Mouse (Mus musculus) intestine, embryonic 16.5 days (tissue): ENCODE data around the gene Nr1h4. TPM values are rescaled to one million over a fixed set of nuclear protein-coding genes. Genes with fewer than 3 reads are reported as not detected.
A peak's percentile ranks its signal among the peaks of the same experiment; 100 is the strongest.
"Not testable (repeated sequence)": the region's sequence is repeated elsewhere in the genome, so short reads cannot be mapped to it uniquely, and the experiment has no call there.

Source experiments
- ATAC-seq: fragments of 200-750 bp; cut with Nextera tagmentation; 2 replicates; pipeline ENCODE4 v1.8.0; 2017; ENCODE audit warnings: moderate TSS enrichment, moderate library complexity
- H3K27ac ChIP-seq: fragments of 300-500 bp; sonication (generic); 2 replicates; pipeline ENCODE4 v1.5.1; 2014; ENCODE audit warnings: mild to moderate bottlenecking, low read length
- H3K27me3 ChIP-seq: fragments of 300-500 bp; sonication (generic); replicated peaks from 2 replicates; pipeline ENCODE4 v1.6.1; 2014; ENCODE audit warnings: low read length, control low read depth, mixed read lengths; ENCODE audit not compliant: control insufficient read depth, insufficient read depth
- H3K36me3 ChIP-seq: fragments of 300-500 bp; sonication (generic); 2 replicates; pipeline ENCODE4 v1.6.1; 2014; ENCODE audit warnings: low read length, control low read depth; ENCODE audit not compliant: control insufficient read depth, insufficient read depth
- H3K4me1 ChIP-seq: fragments of 300-500 bp; sonication (generic); 2 replicates; pipeline ENCODE4 v1.6.1; 2014; ENCODE audit warnings: low read length, control low read depth, mixed read lengths; ENCODE audit not compliant: control insufficient read depth, insufficient read depth
- H3K4me2 ChIP-seq: fragments of 300-500 bp; sonication (generic); 2 replicates; pipeline ENCODE4 v1.6.1; 2014; ENCODE audit warnings: low read depth, low read length, control low read depth
- H3K4me3 ChIP-seq: fragments of 300-500 bp; sonication (generic); 2 replicates; pipeline ENCODE4 v1.5.1; 2014; ENCODE audit warnings: mild to moderate bottlenecking, low read length
- H3K9ac ChIP-seq: fragments of 300-500 bp; sonication (generic); 2 replicates; pipeline ENCODE4 v1.6.1; 2014; ENCODE audit warnings: low read depth, low read length
- H3K9me3 ChIP-seq: fragments of 300-500 bp; sonication (generic); 2 replicates; pipeline ENCODE4 v1.6.1; 2016; ENCODE audit warnings: low read length, control low read depth; ENCODE audit not compliant: control insufficient read depth
- WGBS: fragments of 180-500 bp; shearing (Covaris S2); extraction: QIAGEN DNeasy Blood & Tissue Kit; methylation state at CpG from one replicate; pipeline ENCODE4 v1.1.7; 2014; 5-methylcytosine and 5-hydroxymethylcytosine counted together
- polyA plus RNA-seq: library from polyadenylated mRNA; unstranded; fragments of >200 nt; fragmentation: Nextera tagmentation; extraction: Ambion mirVana; gene quantifications from 2 replicates; pipeline ENCODE4 v1.2.1, GENCODE M21; 2015

The Nr1h4 gene
- polyA plus RNA-seq, 1 experiment from 2014 or later, result 84.0 TPM

DNA sequence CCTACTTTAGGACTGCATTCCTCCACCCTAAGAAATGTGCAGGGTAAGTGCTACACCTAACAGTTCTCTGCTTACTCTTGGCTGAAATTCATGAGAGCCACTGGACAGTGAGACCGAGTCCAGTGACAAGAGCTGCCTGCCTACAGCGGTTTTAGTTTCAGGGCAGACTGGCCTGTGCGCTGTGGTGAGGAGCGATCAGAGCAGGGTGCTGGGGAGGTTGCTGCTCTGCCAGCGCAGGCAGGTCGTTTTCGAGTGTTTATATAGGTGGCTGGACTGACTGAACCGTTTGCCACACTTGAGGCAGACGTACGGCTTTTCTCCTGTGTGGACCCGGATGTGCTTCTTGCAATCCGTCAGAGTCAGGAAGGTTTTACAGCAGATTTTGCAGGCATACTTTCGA is 21.5 kb upstream of the Nr1h4 start:
- not testable (repeated sequence) for H3K27me3 ChIP-seq, H3K4me1 ChIP-seq, H3K4me3 ChIP-seq, H3K27ac ChIP-seq, H3K9me3 ChIP-seq, H3K36me3 ChIP-seq, ATAC-seq, H3K4me2 ChIP-seq, H3K9ac ChIP-seq
- 75% methylated on average over 13 of the region's 13 CpGs for WGBS

DNA sequence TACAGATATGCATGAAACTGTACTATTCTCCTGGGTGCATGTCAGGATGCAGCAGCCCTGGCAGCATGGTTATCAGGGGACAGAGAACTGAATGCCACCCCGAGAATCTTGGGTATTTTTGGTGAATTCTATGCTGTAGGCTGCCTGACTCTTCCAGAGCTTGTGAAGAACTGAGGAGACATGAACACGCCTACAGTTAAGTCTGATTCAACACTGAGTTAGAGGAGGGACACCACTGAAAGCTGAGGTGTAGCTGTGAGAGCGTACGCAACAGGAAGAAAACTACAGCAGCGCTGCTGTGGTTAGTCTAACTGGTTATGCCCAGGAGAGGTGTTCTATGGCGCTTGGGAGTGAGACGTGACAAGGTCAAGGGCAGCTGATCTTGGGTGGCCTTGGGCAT is 20.5 kb upstream of the Nr1h4 start:
- H3K4me2 ChIP-seq, result not testable (repeated sequence)

DNA sequence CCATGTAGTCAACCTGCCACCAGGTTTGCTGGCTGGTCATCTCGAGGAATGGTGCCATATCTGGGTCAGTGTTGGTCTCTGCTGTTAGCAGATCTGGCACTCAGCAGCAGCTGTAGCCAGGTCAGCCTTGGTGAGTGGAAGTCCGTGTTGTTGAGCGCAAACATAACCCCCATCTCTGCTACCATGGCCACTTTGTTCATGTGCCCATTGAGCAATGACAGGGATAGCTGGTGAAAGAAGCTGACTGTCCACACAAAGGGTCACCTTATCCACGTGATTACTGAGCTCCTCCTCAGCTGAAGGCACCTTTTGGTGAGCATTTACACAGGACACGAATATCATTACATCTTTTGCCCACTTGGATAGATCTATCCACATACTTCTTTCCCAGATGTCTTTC is 19.6 kb upstream of the Nr1h4 start:
- no peaks in the 10 kb centered on the region for H3K4me1 ChIP-seq
- no peaks in the 10 kb centered on the region for H3K27me3 ChIP-seq
- no peak overlapping the region for H3K9ac ChIP-seq
- no peak for ATAC-seq
- peak overlapping the region; percentile 39 for H3K27ac ChIP-seq
- H3K4me3 ChIP-seq, result no peak overlapping the region
- no peak overlapping the region for H3K4me2 ChIP-seq
- H3K9me3 ChIP-seq, result no peaks in the 10 kb centered on the region
- H3K36me3 ChIP-seq, result no peaks in the 10 kb centered on the region
- 81% methylated on average over 5 of the region's 5 CpGs for WGBS

More for the DNA sequence above, 20.5 kb upstream of the Nr1h4 start:
- not testable (repeated sequence) for H3K9me3 ChIP-seq, H3K27me3 ChIP-seq, H3K27ac ChIP-seq, H3K4me3 ChIP-seq, H3K9ac ChIP-seq, ATAC-seq, H3K4me1 ChIP-seq, H3K36me3 ChIP-seq
- WGBS, result 87% methylated on average over 7 of the region's 7 CpGs

DNA sequence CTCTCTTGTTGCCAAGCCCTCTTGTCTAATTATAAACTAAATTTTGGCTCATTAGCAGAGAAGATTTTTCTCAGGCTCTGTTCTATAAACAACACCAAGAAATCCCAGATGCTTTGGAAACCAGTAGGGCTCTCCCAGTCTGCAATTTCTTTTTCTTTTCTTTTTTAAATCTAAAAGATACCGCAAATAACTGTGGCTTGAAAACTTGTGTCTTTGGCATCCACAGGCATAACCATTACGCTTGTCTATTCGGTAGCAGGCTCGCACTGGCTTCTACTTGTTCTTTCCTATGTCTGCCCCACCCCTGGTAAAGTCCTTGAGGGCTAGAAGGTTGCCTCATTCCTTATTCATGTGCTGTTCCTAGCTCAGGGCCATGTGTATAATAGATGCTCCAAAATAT is 18.3 kb upstream of the Nr1h4 start:
- Histone ChIP-seq H3K36me3 (no peaks in the 10 kb centered on the region), H3K9me3 (no peaks in the 10 kb centered on the region), H3K4me1 (no peaks in the 10 kb centered on the region), H3K4me2 (no peak overlapping the region), H3K27ac (0 out of 2 replicates have a peak overlapping the region, but pooled peaks have one; percentile 30), H3K27me3 (no peaks in the 10 kb centered on the region), H3K4me3 (no peak overlapping the region), H3K9ac (no peak overlapping the region)
- WGBS, result 78% methylated on average over 4 of the region's 4 CpGs
- ATAC-seq, result peak; percentile 49

DNA sequence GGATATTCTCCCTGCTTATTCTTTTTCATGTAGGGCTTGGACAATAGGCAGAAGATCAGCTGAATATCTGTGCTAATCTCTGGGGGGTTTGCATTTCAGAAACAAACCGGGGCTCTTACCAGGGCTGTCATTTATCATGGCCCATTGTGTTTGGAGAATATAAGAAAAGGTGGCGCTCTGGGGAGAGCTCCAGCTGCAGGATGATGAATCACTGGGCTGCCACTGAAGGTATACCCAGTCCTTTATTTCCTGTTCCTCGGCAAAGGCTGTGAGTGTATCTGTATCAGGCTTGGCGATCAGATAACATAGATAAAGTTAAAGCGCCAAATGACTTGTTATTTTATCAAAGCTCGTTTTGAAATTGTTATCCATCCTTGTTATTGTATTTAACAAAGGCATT is 14.6 kb upstream of the Nr1h4 start:
- no peaks in the 10 kb centered on the region for H3K4me1 ChIP-seq
- no peaks in the 10 kb centered on the region for H3K36me3 ChIP-seq
- H3K27ac ChIP-seq, result no peak overlapping the region
- ATAC-seq, result no peak
- no peaks in the 10 kb centered on the region for H3K27me3 ChIP-seq
- H3K9me3 ChIP-seq, result no peaks in the 10 kb centered on the region
- WGBS, result 28% methylated on average over 6 of the region's 6 CpGs
- H3K9ac ChIP-seq, result no peak overlapping the region
- no peak overlapping the region for H3K4me3 ChIP-seq
- no peak overlapping the region for H3K4me2 ChIP-seq

DNA sequence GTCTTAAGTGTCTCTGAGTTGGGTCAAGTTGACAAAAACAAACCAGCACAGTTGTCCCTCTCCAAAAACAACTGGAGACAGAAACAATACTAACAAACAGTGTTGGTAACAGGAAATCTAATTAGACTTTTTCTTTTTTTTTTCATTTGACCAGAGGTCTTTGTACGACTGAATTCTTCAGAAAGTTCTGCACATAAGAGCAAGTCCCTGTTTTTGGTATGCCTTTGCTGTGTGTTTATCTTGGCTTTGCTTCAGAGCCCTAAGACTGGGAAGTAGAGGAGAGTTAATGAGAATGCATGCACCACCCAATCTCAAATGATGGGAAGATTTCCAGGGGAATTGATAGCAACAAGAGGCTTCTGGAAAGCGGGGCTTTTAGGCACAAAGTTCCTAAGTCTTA is 13.6 kb upstream of the Nr1h4 start:
- no peak overlapping the region for H3K4me2 ChIP-seq
- no peaks in the 10 kb centered on the region for H3K9me3 ChIP-seq
- no peak overlapping the region for H3K4me3 ChIP-seq
- H3K27me3 ChIP-seq, result no peaks in the 10 kb centered on the region
- no peak overlapping the region for H3K27ac ChIP-seq
- no peak overlapping the region for H3K9ac ChIP-seq
- ATAC-seq, result no peak
- WGBS, result 74% methylated on average over 2 of the region's 2 CpGs
- no peaks in the 10 kb centered on the region for H3K4me1 ChIP-seq
- H3K36me3 ChIP-seq, result no peaks in the 10 kb centered on the region

DNA sequence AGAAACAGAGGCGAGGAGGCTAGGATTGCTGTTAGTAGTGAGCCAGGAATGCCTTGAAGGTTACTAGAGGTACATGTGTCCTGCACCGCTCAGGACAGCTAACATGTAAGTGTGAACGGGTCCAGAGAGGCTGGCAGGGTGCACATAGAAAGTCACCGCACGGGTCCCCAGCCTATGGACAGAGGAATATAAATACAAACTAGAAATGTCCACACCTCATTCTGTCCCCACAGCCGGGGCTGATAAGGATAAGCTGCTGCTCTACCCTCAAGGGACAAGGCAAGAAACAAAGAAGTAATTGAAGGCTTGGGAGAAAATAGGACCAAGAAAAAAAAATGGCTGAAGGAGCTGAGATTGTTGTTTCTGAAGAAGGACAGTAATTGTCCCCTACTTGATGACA is 10.5 kb upstream of the Nr1h4 start:
- no peak for ATAC-seq
- H3K4me1 ChIP-seq, result no peaks in the 10 kb centered on the region
- H3K9ac ChIP-seq, result no peak overlapping the region
- no peaks in the 10 kb centered on the region for H3K36me3 ChIP-seq
- no peaks in the 10 kb centered on the region for H3K27me3 ChIP-seq
- H3K9me3 ChIP-seq, result no peaks in the 10 kb centered on the region
- no peak overlapping the region for H3K4me2 ChIP-seq
- WGBS, result 69% methylated on average over 6 of the region's 6 CpGs
- no peak overlapping the region for H3K27ac ChIP-seq
- H3K4me3 ChIP-seq, result no peak overlapping the region

DNA sequence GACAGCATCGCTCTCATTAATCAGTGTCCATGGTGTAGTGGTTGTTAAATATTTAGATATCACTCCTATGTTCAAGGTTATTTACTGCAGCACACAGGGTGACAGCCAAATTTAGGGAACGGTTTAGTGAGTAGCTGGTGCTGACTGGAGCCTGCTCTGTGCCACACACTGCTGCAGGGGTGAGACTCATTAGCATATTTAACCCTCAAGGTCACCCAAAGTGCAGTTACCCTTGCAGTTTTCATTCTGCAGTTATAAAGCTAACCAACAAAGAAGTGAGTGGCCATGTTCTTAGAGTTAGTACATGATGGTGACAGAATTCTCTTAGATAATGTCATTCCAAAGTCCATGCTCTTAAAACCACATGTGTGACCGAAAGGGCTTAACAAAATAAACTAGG is 8.9 kb upstream of the Nr1h4 start:
- ATAC-seq, result no peak
- no peak overlapping the region for H3K9ac ChIP-seq

DNA sequence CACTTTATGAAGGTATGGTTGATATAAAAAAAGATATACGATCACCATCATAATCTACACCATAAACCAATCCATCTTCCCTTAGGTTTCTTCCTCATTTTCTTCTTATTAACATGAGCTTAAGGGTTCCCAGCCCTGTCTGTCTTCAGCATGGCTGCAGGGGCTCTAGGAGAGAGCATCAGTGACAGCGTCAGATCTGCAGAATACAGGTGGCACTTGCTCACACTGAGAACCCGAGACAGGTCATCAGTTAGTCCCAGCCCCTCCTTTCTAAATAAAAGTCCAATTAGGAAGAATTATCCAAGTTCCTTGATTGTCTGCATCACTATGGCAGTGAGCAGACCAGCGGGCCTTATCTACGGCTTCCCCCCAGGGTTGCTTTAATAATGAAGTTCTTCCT is 934 bp downstream of the Nr1h4 start:
- Histone ChIP-seq H3K9ac (no peak overlapping the region), H3K4me3 (no peak overlapping the region; the same call in 1 of the 2 replicates), H3K27ac (peak overlapping the region; percentile 57; the same call in 1 of the 2 replicates), H3K4me2 (peak overlapping the region; percentile 49; the same call in 1 of the 2 replicates), H3K27me3 (no peaks in the 10 kb centered on the region), H3K9me3 (no peaks in the 10 kb centered on the region), H3K36me3 (no peaks in the 10 kb centered on the region), H3K4me1 (peaks cover 19% of the 10 kb centered on the region)
- no peak for ATAC-seq
- 79% methylated on average over 5 of the region's 5 CpGs for WGBS

More for the DNA sequence above, 8.9 kb upstream of the Nr1h4 start:
- WGBS, result 83% methylated on average over 3 of the region's 3 CpGs
- H3K9me3 ChIP-seq, result no peaks in the 10 kb centered on the region
- H3K4me2 ChIP-seq, result no peak overlapping the region
- no peaks in the 10 kb centered on the region for H3K4me1 ChIP-seq
- no peak overlapping the region for H3K4me3 ChIP-seq
- H3K27me3 ChIP-seq, result no peaks in the 10 kb centered on the region
- H3K27ac ChIP-seq, result no peak overlapping the region
- no peaks in the 10 kb centered on the region for H3K36me3 ChIP-seq

DNA sequence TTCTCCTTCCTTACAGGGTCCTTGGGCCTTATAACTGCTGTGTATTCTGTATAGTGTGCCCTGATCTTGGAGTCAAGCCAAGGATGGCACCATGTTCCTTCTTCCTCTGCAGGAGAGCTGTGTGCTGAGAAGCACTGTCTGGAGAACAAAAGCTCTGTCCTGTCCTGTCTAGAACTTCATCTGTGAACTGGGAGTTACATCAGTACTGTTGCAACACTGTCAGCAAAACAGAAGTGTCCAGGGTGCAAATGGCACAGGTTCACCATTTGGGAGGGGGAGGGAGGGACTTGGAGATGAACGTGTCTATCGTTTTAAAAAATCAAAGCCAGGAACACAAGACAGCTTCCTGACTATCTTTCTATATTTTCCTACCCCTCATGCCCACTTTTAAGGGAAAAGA is 1.4 kb downstream of the Nr1h4 start:
- ATAC-seq, result no peak

More for the DNA sequence above, 1.4 kb downstream of the Nr1h4 start:
- Histone ChIP-seq H3K9ac (no peak overlapping the region), H3K4me2 (no peak overlapping the region), H3K4me3 (no peak overlapping the region), H3K4me1 (peaks cover 22% of the 10 kb centered on the region), H3K27me3 (no peaks in the 10 kb centered on the region), H3K27ac (no peak overlapping the region), H3K9me3 (no peaks in the 10 kb centered on the region), H3K36me3 (no peaks in the 10 kb centered on the region)
- whole genome bisulfite sequencing, result 77% methylated on average over 2 of the region's 2 CpGs
